Mouse (Mus musculus) spleen, adult 2 months (tissue): ENCODE data around the gene Gm5269. TPM values are rescaled to one million over a fixed set of nuclear protein-coding genes. Genes with fewer than 3 reads are reported as not detected.

Experiments
- DNase-seq, 2 experiments: peaks; one replicate each; pipeline versions ENCODE4 v3.0.0 to v3.0.0-alpha.2; 2012 to 2021; ENCODE audit warnings: low spot score in 2 of 2, low read depth in 1 of 2
- H3K27ac ChIP-seq: fragments of 200-500 bp; 2 replicates; pipeline ENCODE4 v1.5.1; 2012; ENCODE audit warnings: low read length, inconsistent platforms; ENCODE audit not compliant: insufficient read depth
- H3K27me3 ChIP-seq: fragments of 200-500 bp; 2 replicates; pipeline ENCODE4 v1.6.1; 2012; ENCODE audit warnings: mild to moderate bottlenecking, moderate library complexity, low read length, inconsistent platforms; ENCODE audit not compliant: control insufficient read depth, insufficient read depth
- H3K36me3 ChIP-seq: fragments of 200-500 bp; 2 replicates; pipeline ENCODE4 v1.6.1; 2012; ENCODE audit warnings: mild to moderate bottlenecking, low read length, inconsistent platforms; ENCODE audit not compliant: control insufficient read depth, insufficient read depth
- H3K4me1 ChIP-seq: fragments of 200-500 bp; 2 replicates; pipeline ENCODE4 v1.6.1; 2011; ENCODE audit warnings: inconsistent platforms; ENCODE audit not compliant: control insufficient read depth, insufficient read depth, insufficient read length
- H3K4me3 ChIP-seq: fragments of 200-500 bp; 2 replicates; pipeline ENCODE4 v1.5.1; 2011; ENCODE audit warnings: mild to moderate bottlenecking, inconsistent platforms; ENCODE audit not compliant: insufficient read depth, insufficient read length; ENCODE audit errors: extremely low read depth
- CTCF ChIP-seq: fragments of 200-500 bp; IDR thresholded peaks from 2 replicates; pipeline ENCODE4 v1.5.1; 2011; ENCODE audit warnings: mild to moderate bottlenecking, inconsistent platforms; ENCODE audit not compliant: insufficient read depth, insufficient read length, insufficient replicate concordance; ENCODE audit errors: extremely low read depth
- POLR2A ChIP-seq: fragments of 200-500 bp; IDR thresholded peaks from 2 replicates; pipeline ENCODE4 v1.6.1; 2011; ENCODE audit warnings: low read depth, low read length, inconsistent platforms
- whole genome bisulfite sequencing: fragments of 180-500 bp; shearing (Covaris S2); methylation state at CpG from one replicate; pipeline ENCODE4 v1.1.7; 2018; 5-methylcytosine and 5-hydroxymethylcytosine counted together
- polyA plus RNA-seq: library from polyadenylated mRNA; depleted of rRNA; stranded (reverse); fragments of >200 nt; gene quantifications from 2 replicates; pipeline ENCODE4 v1.2.3, GENCODE M21; 2012

The Gm5269 gene
- polyA plus RNA-seq, 1 experiment = not detected

DNA sequence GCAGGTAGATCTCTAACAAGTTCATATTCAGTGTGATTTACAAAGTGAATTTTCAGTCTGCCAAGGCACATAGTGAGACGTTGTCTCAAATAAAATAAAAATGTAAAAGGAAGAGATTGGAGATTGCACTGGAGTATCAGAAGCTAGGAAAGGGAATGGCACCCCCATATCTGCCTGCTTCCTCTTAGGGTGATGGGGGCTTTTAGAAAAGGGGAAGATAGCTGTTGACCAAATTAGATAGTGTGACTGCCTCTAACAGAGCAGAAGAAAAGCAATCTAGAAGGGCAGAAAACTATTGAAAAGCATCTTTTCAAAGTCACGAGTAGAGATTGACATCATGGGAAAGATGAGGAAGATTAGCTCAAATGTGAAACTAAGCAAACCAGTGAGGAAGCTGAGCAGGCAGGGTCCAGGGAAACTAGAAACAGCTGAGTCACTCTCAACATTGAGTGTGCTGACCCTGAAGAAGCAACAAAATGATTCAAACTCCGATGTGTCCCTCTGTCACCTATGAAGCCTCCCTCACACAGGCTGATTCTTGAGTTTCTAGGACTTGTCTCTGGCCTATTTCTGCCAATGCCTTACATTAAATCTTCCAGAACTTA is 8.7 kb downstream of the Gm5269 start:
- Histone ChIP-seq H3K27ac (no peak overlapping the region), H3K27me3 (no peaks in the 10 kb centered on the region), H3K4me1 (no peaks in the 10 kb centered on the region), H3K4me3 (no peak overlapping the region), H3K36me3 (no peaks in the 10 kb centered on the region)
- no peak for DNase-seq
- WGBS = 19% methylated on average over 3 of the region's 3 CpGs
- TF ChIP-seq CTCF = no peak
- no peak for TF ChIP-seq POLR2A

DNA sequence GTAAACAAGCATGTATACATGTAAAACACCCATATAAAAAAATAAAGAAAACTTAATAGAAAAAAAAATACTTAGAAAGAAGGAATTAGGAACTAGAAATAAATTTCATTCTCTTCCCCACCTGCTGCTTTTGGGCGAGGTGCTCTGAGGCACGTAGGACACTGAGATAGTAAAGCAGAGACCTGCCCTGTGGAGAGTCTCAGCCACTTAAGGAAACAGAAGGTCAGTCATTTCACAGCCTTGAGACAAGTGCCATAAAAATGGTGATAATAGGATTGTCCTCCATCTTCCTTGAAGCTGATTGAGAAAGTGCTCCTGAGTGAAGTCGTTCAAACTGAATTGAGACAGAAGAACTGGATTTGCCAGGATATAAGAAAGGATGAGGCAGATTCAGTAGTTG is 12.6 kb downstream of the Gm5269 start:
- Histone ChIP-seq H3K36me3 (no peaks in the 10 kb centered on the region), H3K27ac (no peak overlapping the region), H3K4me1 (no peaks in the 10 kb centered on the region; the same call in 1 of the 2 replicates), H3K27me3 (no peaks in the 10 kb centered on the region), H3K4me3 (no peak overlapping the region)
- WGBS = 89% methylated on average over 3 of the region's 3 CpGs
- TF ChIP-seq CTCF (no peak), POLR2A (no peak)
- DNase-seq = no peak

DNA sequence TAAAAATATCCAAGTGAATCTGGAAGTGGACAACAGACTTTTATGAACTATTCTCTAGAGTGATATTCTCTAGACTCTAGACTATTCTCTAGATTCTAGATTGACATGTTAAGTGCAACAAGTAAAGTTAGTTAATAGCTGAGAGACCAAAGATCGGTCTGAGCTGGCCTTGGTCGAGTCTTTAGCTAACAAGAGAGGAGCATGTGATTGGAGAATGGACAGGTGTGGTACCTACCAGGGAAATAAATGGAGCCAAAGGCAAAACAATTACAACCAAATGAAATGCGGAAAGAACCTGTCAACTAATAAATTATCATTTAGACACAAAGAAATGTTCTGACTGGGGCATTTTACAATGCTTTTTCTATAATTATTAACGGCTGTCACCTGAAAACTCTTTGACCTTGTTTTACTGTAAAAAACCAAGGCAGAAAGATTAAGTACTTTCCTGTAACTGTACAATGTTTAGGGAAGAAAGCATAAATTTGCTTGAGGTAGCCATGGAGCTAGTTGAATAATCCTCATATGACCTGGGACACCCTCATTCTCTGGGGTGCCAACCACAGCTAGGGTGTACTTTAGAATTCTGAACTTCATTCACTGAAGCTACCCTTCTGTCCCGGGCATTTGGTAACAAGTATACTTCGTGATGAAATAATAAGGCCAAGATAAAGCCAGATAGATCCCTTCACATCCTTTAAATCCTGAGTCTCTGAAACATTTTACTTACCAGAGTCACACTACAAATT is 13.4 kb downstream of the Gm5269 start:
- H3K4me1 ChIP-seq = no peaks in the 10 kb centered on the region; the same call in 1 of the 2 replicates
- 91% methylated on average over 6 of the region's 6 CpGs for WGBS
- H3K27me3 ChIP-seq = no peaks in the 10 kb centered on the region
- no peak overlapping the region for H3K4me3 ChIP-seq
- H3K27ac ChIP-seq = no peak overlapping the region
- no peaks in the 10 kb centered on the region for H3K36me3 ChIP-seq
- TF ChIP-seq CTCF = no peak
- TF ChIP-seq POLR2A = no peak
- no peak for DNase-seq

DNA sequence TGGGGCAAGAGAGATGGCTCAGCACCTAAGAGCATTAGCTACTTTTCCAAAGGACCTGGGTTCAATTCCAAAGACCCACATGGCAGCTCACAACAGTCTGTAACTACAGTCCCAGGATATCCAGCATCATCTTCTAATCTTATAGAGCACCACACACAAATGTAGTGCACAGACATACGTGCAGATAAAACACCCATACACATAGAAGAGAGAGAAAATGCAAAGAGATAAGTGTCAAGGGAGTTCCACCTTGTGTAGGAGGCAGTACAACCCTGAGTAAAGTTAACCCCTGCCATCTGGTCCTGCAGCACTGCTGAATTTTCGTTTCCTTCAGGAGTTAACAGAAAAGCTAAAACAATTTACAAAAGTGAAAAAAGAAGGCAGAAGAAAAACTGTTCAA is 14.4 kb downstream of the Gm5269 start:
- DNase-seq = no peak
- 72% methylated on average over 2 of the region's 2 CpGs for WGBS
- no peak overlapping the region for H3K27ac ChIP-seq
- no peaks in the 10 kb centered on the region; the same call in 1 of the 2 replicates for H3K4me1 ChIP-seq
- no peaks in the 10 kb centered on the region for H3K27me3 ChIP-seq
- no peak overlapping the region for H3K4me3 ChIP-seq
- no peak for TF ChIP-seq POLR2A
- no peak for TF ChIP-seq CTCF
- no peaks in the 10 kb centered on the region for H3K36me3 ChIP-seq

DNA sequence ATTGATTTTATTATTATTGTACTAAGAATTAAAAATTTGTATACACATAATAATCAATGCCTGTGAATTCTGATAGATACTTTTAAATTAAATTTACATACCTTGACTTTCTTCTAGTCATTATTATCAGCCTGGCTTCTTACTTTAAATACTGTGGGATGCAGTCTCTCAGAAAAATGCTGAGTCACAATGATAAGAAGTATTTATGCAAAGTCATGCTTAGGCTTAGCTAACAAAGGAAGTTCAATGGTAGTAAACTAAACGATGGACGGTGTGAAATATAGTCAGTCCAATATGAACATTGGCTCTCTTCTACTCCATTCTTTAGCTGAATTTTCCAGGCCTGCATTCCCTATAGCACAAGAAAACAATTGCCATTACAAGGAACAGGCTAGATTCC is 16.8 kb downstream of the Gm5269 start:
- no peak overlapping the region for H3K4me3 ChIP-seq
- H3K27ac ChIP-seq = no peak overlapping the region
- H3K27me3 ChIP-seq = no peaks in the 10 kb centered on the region
- DNase-seq = no peak
- 22% methylated on average over 2 of the region's 2 CpGs for WGBS
- H3K4me1 ChIP-seq = no peaks in the 10 kb centered on the region; the same call in 1 of the 2 replicates
- no peaks in the 10 kb centered on the region for H3K36me3 ChIP-seq
- TF ChIP-seq CTCF (no peak), POLR2A (no peak)

DNA sequence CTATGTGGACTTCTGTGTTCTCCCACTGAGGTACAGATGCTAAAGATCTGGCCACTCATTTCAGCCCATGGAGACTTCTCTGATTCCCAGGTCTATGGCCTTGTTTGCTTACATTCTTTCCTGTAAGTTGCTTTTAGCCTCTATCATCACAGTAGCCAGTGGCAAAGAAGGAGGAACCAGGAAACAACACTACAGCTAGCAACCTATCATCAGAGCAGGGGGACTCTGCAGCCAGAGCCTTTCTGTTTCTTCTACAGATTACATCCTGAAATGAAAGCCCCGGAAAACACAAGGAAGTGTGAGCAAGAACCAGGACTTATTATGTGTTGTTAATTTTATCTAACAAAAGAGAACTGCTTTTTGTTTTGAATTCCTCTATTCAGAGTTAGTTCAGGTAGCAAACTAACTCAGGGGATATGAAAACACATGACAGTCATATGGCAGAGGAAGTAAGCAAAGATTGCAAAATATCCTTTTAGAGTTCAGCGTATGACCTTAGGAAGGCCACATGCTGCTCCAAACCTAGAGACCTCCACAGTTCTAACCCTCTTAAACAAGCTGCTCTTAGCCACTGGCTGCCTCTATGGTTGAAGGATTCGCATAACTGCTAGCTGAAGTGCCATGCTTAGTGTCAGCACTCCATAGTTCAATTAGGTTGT is 21.5 kb downstream of the Gm5269 start:
- TF ChIP-seq CTCF (no peak), POLR2A (no peak)
- H3K4me1 ChIP-seq = no peaks in the 10 kb centered on the region; the same call in 1 of the 2 replicates
- no peaks in the 10 kb centered on the region for H3K27me3 ChIP-seq
- no peak for DNase-seq
- 41% methylated on average over 3 of the region's 3 CpGs for WGBS
- peak overlapping the region; percentile 46 for H3K27ac ChIP-seq
- no peaks in the 10 kb centered on the region for H3K36me3 ChIP-seq
- H3K4me3 ChIP-seq = no peak overlapping the region
